Mouse (Mus musculus) liver, adult 2 months (tissue): ENCODE data around the gene Ccdc146. TPM values are rescaled to one million over a fixed set of nuclear protein-coding genes. Genes with fewer than 3 reads are reported as not detected.
A peak's percentile ranks its signal among the peaks of the same experiment; 100 is the strongest.

ENCODE experiments used
- DNase-seq: peaks from one replicate; pipeline ENCODE4 v3.0.0-alpha.2; 2011; ENCODE audit warnings: low read depth, low spot score; ENCODE audit errors: extremely low read depth
- H3K27ac ChIP-seq: fragments of 200-500 bp; replicated peaks from 2 replicates; pipeline ENCODE4 v1.5.1; 2012; ENCODE audit warnings: low read depth, mild to moderate bottlenecking, control low read depth, inconsistent platforms, low read length; ENCODE audit not compliant: insufficient read depth
- H3K27me3 ChIP-seq: fragments of 200-500 bp; 2 replicates; pipeline ENCODE4 v1.6.1; 2012; ENCODE audit warnings: mild to moderate bottlenecking, moderate library complexity, low read length, inconsistent platforms; ENCODE audit not compliant: control insufficient read depth, insufficient read depth
- H3K36me3 ChIP-seq: fragments of 200-500 bp; 2 replicates; pipeline ENCODE4 v1.6.1; 2012; ENCODE audit warnings: low read length, inconsistent platforms; ENCODE audit not compliant: control insufficient read depth, insufficient read depth
- H3K4me1 ChIP-seq: fragments of 200-500 bp; 2 replicates; pipeline ENCODE4 v1.6.1; 2011; ENCODE audit warnings: low read length; ENCODE audit not compliant: control insufficient read depth, insufficient read depth
- H3K4me3 ChIP-seq: fragments of 200-500 bp; 2 replicates; pipeline ENCODE4 v1.5.1; 2011; ENCODE audit warnings: low read depth, mild to moderate bottlenecking, control low read depth, low read length, moderate library complexity; ENCODE audit not compliant: insufficient read depth
- H3K79me2 ChIP-seq: fragments of 200-500 bp; 2 replicates; pipeline ENCODE4 v1.6.1; 2012; ENCODE audit warnings: inconsistent platforms, mild to moderate bottlenecking, low read length, moderate library complexity; ENCODE audit not compliant: control insufficient read depth, insufficient read depth
- H3K9ac ChIP-seq: fragments of 200-500 bp; 2 replicates; pipeline ENCODE4 v1.6.1; 2012; ENCODE audit warnings: low read depth, mild to moderate bottlenecking, control low read depth, inconsistent platforms, low read length
- CTCF ChIP-seq: fragments of 200-500 bp; IDR thresholded peaks from 2 replicates; pipeline ENCODE4 v1.5.1; 2011; ENCODE audit warnings: low read depth, low read length, control low read depth
- POLR2A ChIP-seq: fragments of 200-500 bp; IDR thresholded peaks from 2 replicates; pipeline ENCODE4 v1.6.1; 2011; ENCODE audit warnings: low read length, control low read depth; ENCODE audit not compliant: insufficient read depth; ENCODE audit errors: extremely low read depth
- WGBS: fragments of 180-500 bp; shearing (Covaris S2); methylation state at CpG from one replicate; pipeline ENCODE4 v1.1.7; 2018; 5-methylcytosine and 5-hydroxymethylcytosine counted together
- polyA plus RNA-seq: library from polyadenylated mRNA; depleted of rRNA; stranded (reverse); fragments of >200 nt; gene quantifications from 2 replicates; pipeline ENCODE4 v1.2.3, GENCODE M21; 2012
- total RNA-seq: library from RNA; depleted of rRNA; stranded (reverse); fragments of >200 nt; gene quantifications from 2 replicates; pipeline ENCODE4 v1.2.3, GENCODE M21; 2014

Ccdc146 gene
- total and polyA plus RNA-seq, 2 experiments: not detected

DNA sequence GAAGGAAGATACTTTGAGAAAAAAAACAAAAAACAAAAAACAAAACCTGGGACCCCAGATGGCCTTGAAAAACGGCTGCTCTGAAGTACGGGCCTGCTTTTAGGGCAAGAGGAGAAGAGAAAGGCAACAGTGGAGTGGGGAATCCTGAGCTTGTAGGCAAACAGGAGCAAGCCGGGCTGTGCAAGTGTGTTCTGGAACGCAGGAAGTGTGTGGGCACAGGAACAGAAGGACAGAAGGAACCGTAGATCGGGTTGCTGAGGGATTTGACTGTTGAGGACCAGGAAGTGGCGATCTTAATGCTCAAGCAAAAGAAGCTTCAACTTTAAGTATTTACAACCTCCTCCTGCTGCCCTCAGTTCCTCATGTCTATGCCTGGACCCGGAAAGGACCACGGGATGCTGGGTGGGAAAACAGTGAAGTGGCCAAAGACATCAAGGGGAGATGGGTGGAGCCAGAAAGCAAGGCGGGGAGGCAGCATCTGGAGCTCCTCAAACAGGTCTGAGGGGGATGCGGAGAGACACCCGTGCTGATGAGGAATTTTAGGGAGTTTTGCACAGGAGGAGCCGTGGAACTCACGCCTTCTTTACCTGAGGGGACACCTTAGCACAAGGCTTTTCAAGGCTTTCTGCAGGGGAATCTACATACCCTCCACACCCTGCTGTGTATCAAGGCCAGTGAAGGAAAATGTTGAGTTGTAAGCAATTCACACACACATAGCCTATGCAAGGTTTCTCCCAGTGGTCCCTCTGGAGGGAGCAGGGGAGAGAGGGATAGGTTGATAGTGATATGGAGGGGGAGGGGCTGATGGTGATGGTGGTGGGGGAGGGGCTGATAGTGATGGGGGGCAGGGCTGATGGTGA, 40.9 kb downstream of the Ccdc146 start:
- no peak overlapping the region for H3K27ac ChIP-seq

DNA sequence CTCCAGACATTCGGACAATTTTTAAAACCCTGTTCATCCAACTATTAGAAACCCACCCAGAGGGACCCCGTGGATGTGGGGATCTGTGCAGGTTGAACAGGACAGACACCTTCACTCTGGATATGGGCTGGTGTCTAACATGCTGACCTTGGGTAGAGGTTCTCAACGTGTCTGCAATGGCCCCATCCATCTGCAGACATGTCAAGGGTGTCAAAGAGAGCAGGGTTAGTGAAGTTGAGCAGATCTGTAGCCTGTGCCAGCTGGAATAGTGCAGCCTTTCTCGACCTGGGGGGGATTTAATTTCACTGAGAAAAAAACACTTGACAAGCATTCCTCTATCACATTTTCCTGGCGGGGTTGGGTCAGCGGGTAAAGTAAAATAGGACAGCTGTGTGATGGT, 41.8 kb downstream of the Ccdc146 start:
- WGBS: 82% methylated on average over 6 of the region's 6 CpGs
- no peak for TF ChIP-seq CTCF
- no peak for TF ChIP-seq POLR2A
- H3K4me1 ChIP-seq: peaks cover 8% of the 10 kb centered on the region
- no peaks in the 10 kb centered on the region for H3K79me2 ChIP-seq
- H3K36me3 ChIP-seq: no peaks in the 10 kb centered on the region
- no peaks in the 10 kb centered on the region for H3K27me3 ChIP-seq
- no peak for DNase-seq
- H3K4me3 ChIP-seq: no peak overlapping the region
- H3K27ac ChIP-seq: no peak overlapping the region
- H3K9ac ChIP-seq: no peak overlapping the region

More for the DNA sequence above, 40.9 kb downstream of the Ccdc146 start:
- TF ChIP-seq CTCF: no peak
- Histone ChIP-seq H3K4me1 (peaks cover 8% of the 10 kb centered on the region), H3K36me3 (no peaks in the 10 kb centered on the region), H3K4me3 (no peak overlapping the region), H3K9ac (no peak overlapping the region), H3K27me3 (no peaks in the 10 kb centered on the region), H3K79me2 (no peaks in the 10 kb centered on the region)
- WGBS: 67% methylated on average over 14 of the region's 14 CpGs
- DNase-seq: no peak

DNA sequence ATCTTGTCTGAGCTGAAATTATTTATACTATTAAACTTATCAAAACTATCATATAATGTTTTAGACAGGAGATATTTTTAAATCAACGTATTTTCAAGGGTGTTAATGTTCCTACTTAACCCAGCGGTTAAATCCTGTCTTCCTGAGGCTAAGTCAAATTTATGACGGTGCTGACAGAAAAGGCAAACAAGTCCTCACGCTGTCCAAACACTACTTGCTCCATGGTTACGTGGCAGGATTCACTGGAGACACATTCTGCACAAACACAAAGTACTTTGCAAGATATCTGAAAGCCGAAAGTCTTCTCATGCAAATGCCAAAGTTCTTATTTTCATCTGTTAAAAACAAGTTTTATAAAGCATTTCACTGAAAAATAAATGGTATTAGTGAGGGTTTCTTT, 42.5 kb downstream of the Ccdc146 start:
- WGBS: 34% methylated on average over 6 of the region's 6 CpGs
- DNase-seq: no peak

DNA sequence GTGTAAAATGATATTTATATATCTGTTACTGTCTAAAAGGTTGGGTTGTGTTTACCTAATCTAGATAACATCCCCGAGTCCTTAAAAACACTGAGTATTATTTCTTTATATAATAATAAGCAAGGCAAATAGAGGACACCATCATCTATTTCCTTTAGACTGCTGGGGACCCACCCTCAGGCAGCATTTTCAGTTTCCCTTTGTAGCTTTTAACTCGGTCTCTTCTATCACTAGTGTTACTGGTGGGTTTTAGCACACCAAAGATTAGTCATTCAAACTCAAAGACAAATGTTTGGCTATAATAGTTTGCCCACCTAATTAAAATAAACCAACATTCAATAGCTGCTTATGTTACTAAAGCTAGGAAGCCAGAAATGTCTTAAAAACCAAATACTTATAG, 46.1 kb downstream of the Ccdc146 start:
- WGBS: 59% methylated on average over 2 of the region's 2 CpGs

More for the DNA sequence above, 42.5 kb downstream of the Ccdc146 start:
- Histone ChIP-seq H3K79me2 (no peaks in the 10 kb centered on the region), H3K4me3 (no peak overlapping the region), H3K9ac (no peak overlapping the region), H3K27ac (no peak overlapping the region), H3K4me1 (peaks cover 8% of the 10 kb centered on the region), H3K36me3 (no peaks in the 10 kb centered on the region), H3K27me3 (no peaks in the 10 kb centered on the region)
- TF ChIP-seq CTCF (no peak), POLR2A (no peak)

DNA sequence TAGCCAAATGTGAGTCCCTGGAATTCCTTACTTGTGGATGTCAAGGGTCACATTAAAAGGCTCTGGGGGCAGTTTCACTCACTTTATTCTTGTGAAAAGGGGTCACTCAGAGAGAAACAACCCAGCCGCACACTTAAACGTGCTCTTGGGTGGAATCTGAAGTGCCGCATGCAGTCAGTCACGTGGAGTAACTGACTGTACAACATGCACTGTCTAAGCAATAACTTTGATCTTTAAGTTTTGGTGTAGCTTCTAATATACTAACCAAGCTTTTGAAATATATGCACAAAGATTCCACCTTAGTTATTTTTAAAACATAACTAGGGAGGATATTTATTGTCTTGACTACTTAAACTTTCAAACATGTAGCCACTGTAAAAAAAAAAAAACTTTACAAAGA, 47.5 kb downstream of the Ccdc146 start:
- TF ChIP-seq CTCF (no peak), POLR2A (no peak)
- H3K27me3 ChIP-seq: 0 out of 2 replicates have a peak, but pooled peaks cover 2% of the 10 kb centered on the region
- 91% methylated on average over 4 of the region's 4 CpGs for WGBS

More for the DNA sequence above, 46.1 kb downstream of the Ccdc146 start:
- no peak overlapping the region for H3K4me3 ChIP-seq
- no peak for DNase-seq
- no peaks in the 10 kb centered on the region for H3K79me2 ChIP-seq
- H3K27ac ChIP-seq: no peak overlapping the region
- TF ChIP-seq CTCF: no peak
- TF ChIP-seq POLR2A: no peak
- H3K4me1 ChIP-seq: no peaks in the 10 kb centered on the region
- no peaks in the 10 kb centered on the region for H3K27me3 ChIP-seq
- no peak overlapping the region for H3K9ac ChIP-seq
- H3K36me3 ChIP-seq: no peaks in the 10 kb centered on the region

DNA sequence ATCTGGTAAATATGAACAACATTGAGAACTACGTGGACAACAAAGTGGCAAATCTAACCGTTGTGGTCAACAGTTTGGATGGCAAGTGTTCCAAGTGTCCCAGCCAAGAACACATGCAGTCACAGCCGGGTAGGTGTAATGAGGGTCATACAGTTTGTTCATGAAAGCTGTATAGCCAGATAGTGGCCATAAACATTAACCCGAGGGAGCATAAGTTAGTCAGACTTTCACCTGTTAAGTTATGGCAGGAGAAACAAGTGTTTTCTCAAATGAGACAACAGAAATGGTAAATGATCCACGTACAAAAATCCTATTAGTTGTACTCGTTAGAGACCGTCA, 51.3 kb downstream of the Ccdc146 start:
- Histone ChIP-seq H3K27ac (no peak overlapping the region), H3K79me2 (no peaks in the 10 kb centered on the region), H3K27me3 (0 out of 2 replicates have a peak, but pooled peaks cover 2% of the 10 kb centered on the region), H3K4me3 (peak overlapping the region; percentile 58), H3K36me3 (no peaks in the 10 kb centered on the region), H3K4me1 (no peaks in the 10 kb centered on the region), H3K9ac (0 out of 2 replicates have a peak overlapping the region, but pooled peaks have one; percentile 63)
- TF ChIP-seq POLR2A (no peak), CTCF (no peak)
- DNase-seq: no peak
- 63% methylated on average over 7 of the region's 7 CpGs for WGBS

More for the DNA sequence above, 47.5 kb downstream of the Ccdc146 start:
- Histone ChIP-seq H3K36me3 (no peaks in the 10 kb centered on the region), H3K27ac (no peak overlapping the region), H3K79me2 (no peaks in the 10 kb centered on the region), H3K9ac (no peak overlapping the region), H3K4me1 (no peaks in the 10 kb centered on the region), H3K4me3 (no peak overlapping the region)
- DNase-seq: no peak
